Mouse (Mus musculus): ENCODE data around the gene Tmc2. TPM values are rescaled to one million over a fixed set of nuclear protein-coding genes. Genes with fewer than 3 reads are reported as not detected.

The Tmc2 gene
- total RNA-seq (2017): not detected in 2 replicates

- no peak for ATAC-seq (replicated peaks in 1 of 2; ENCODE audit: insufficient read depth in 1 of 2, low FRiP score in 2 of 2, low TSS enrichment in 1 of 2, low read depth in 1 of 2, poor library complexity in 2 of 2, severe bottlenecking in 2 of 2)
Observed at GRCm38 (mm10) chr2:130194894-130195293, at the start of gene Tmc2. TSS of gene Tmc2 (plus strand) at chr2:130195194.

GRCm38 (mm10) chr2:130146089-130146668 lies 48.8 kb upstream of the Tmc2 start:
- no peak for ATAC-seq (replicated peaks in 1 of 2; ENCODE audit: insufficient read depth in 1 of 2, low FRiP score in 2 of 2, low TSS enrichment in 1 of 2, low read depth in 1 of 2, poor library complexity in 2 of 2, severe bottlenecking in 2 of 2)

GRCm38 (mm10) chr2:130155171-130155570 lies 39.8 kb upstream of the Tmc2 start:
- ATAC-seq (replicated peaks in 1 of 2; ENCODE audit: insufficient read depth in 1 of 2, low FRiP score in 2 of 2, low TSS enrichment in 1 of 2, low read depth in 1 of 2, poor library complexity in 2 of 2, severe bottlenecking in 2 of 2): no peak

GRCm38 (mm10) chr2:130155851-130156250 lies 39.1 kb upstream of the Tmc2 start:
- ATAC-seq (replicated peaks in 1 of 2; ENCODE audit: insufficient read depth in 1 of 2, low FRiP score in 2 of 2, low TSS enrichment in 1 of 2, low read depth in 1 of 2, poor library complexity in 2 of 2, severe bottlenecking in 2 of 2): no peak

GRCm38 (mm10) chr2:130157231-130158087 lies 37.5 kb upstream of the Tmc2 start:
- ATAC-seq (replicated peaks in 1 of 2; ENCODE audit: insufficient read depth in 1 of 2, low FRiP score in 2 of 2, low TSS enrichment in 1 of 2, low read depth in 1 of 2, poor library complexity in 2 of 2, severe bottlenecking in 2 of 2): no peak

GRCm38 (mm10) chr2:130158088-130158437 lies 36.9 kb upstream of the Tmc2 start:
- no peak for ATAC-seq (replicated peaks in 1 of 2; ENCODE audit: insufficient read depth in 1 of 2, low FRiP score in 2 of 2, low TSS enrichment in 1 of 2, low read depth in 1 of 2, poor library complexity in 2 of 2, severe bottlenecking in 2 of 2)

GRCm38 (mm10) chr2:130162701-130163100 lies 32.3 kb upstream of the Tmc2 start:
- no peak for ATAC-seq (replicated peaks in 1 of 2; ENCODE audit: insufficient read depth in 1 of 2, low FRiP score in 2 of 2, low TSS enrichment in 1 of 2, low read depth in 1 of 2, poor library complexity in 2 of 2, severe bottlenecking in 2 of 2)

- peak; percentile 17 to 35; a peak in 1 of 4 replicates for ATAC-seq (replicated peaks in 1 of 2; ENCODE audit: insufficient read depth in 1 of 2, low FRiP score in 2 of 2, low TSS enrichment in 1 of 2, low read depth in 1 of 2, poor library complexity in 2 of 2, severe bottlenecking in 2 of 2)
Observed at GRCm38 (mm10) chr2:130166311-130167214, 28.4 kb upstream of the Tmc2 start.

GRCm38 (mm10) chr2:130167861-130168260 lies 27.1 kb upstream of the Tmc2 start:
- no peak for ATAC-seq (replicated peaks in 1 of 2; ENCODE audit: insufficient read depth in 1 of 2, low FRiP score in 2 of 2, low TSS enrichment in 1 of 2, low read depth in 1 of 2, poor library complexity in 2 of 2, severe bottlenecking in 2 of 2)

- no peak for ATAC-seq (replicated peaks in 1 of 2; ENCODE audit: insufficient read depth in 1 of 2, low FRiP score in 2 of 2, low TSS enrichment in 1 of 2, low read depth in 1 of 2, poor library complexity in 2 of 2, severe bottlenecking in 2 of 2)
Observed at GRCm38 (mm10) chr2:130171674-130172073, 23.3 kb upstream of the Tmc2 start.

GRCm38 (mm10) chr2:130176820-130177219 lies 18.2 kb upstream of the Tmc2 start:
- no peak for ATAC-seq (replicated peaks in 1 of 2; ENCODE audit: insufficient read depth in 1 of 2, low FRiP score in 2 of 2, low TSS enrichment in 1 of 2, low read depth in 1 of 2, poor library complexity in 2 of 2, severe bottlenecking in 2 of 2)

- ATAC-seq (replicated peaks in 1 of 2; ENCODE audit: insufficient read depth in 1 of 2, low FRiP score in 2 of 2, low TSS enrichment in 1 of 2, low read depth in 1 of 2, poor library complexity in 2 of 2, severe bottlenecking in 2 of 2): no peak
Observed at GRCm38 (mm10) chr2:130178381-130178705, 16.7 kb upstream of the Tmc2 start.

- peak; percentile 65 to 82 for ATAC-seq (replicated peaks in 1 of 2; ENCODE audit: insufficient read depth in 1 of 2, low FRiP score in 2 of 2, low TSS enrichment in 1 of 2, low read depth in 1 of 2, poor library complexity in 2 of 2, severe bottlenecking in 2 of 2)
Observed at GRCm38 (mm10) chr2:130178706-130179506, 16.1 kb upstream of the Tmc2 start, which contains the start of gene Snrpb. TSS of gene Snrpb (minus strand) at chr2:130179403.

- ATAC-seq (replicated peaks in 1 of 2; ENCODE audit: insufficient read depth in 1 of 2, low FRiP score in 2 of 2, low TSS enrichment in 1 of 2, low read depth in 1 of 2, poor library complexity in 2 of 2, severe bottlenecking in 2 of 2): peak; percentile 28 to 40; a peak in 3 of 4 replicates
Observed at GRCm38 (mm10) chr2:130179507-130180019, 15.4 kb upstream of the Tmc2 start.

GRCm38 (mm10) chr2:130188391-130188790 lies 6.6 kb upstream of the Tmc2 start:
- no peak for ATAC-seq (replicated peaks in 1 of 2; ENCODE audit: insufficient read depth in 1 of 2, low FRiP score in 2 of 2, low TSS enrichment in 1 of 2, low read depth in 1 of 2, poor library complexity in 2 of 2, severe bottlenecking in 2 of 2)

GRCm38 (mm10) chr2:130200961-130201360 lies 6.0 kb downstream of the Tmc2 start:
- no peak for ATAC-seq (replicated peaks in 1 of 2; ENCODE audit: insufficient read depth in 1 of 2, low FRiP score in 2 of 2, low TSS enrichment in 1 of 2, low read depth in 1 of 2, poor library complexity in 2 of 2, severe bottlenecking in 2 of 2)

- ATAC-seq (replicated peaks in 1 of 2; ENCODE audit: insufficient read depth in 1 of 2, low FRiP score in 2 of 2, low TSS enrichment in 1 of 2, low read depth in 1 of 2, poor library complexity in 2 of 2, severe bottlenecking in 2 of 2): no peak
Observed at GRCm38 (mm10) chr2:130207376-130207775, 12.4 kb downstream of the Tmc2 start.
